Mouse (Mus musculus) spleen, adult 2 months (tissue): Measurements from ENCODE around the gene Wdfy1. TPM values are rescaled to one million over a fixed set of nuclear protein-coding genes. Genes with fewer than 3 reads are reported as not detected.

Experiments used
- DNase-seq, 2 experiments: peaks; one replicate each; pipeline versions ENCODE4 v3.0.0 to v3.0.0-alpha.2; 2012 to 2021; ENCODE audit warnings: low spot score in 2 of 2, low read depth in 1 of 2
- H3K27ac ChIP-seq: fragments of 200-500 bp; 2 replicates; pipeline ENCODE4 v1.5.1; 2012; ENCODE audit warnings: low read length, inconsistent platforms; ENCODE audit not compliant: insufficient read depth
- H3K27me3 ChIP-seq: fragments of 200-500 bp; 2 replicates; pipeline ENCODE4 v1.6.1; 2012; ENCODE audit warnings: mild to moderate bottlenecking, moderate library complexity, low read length, inconsistent platforms; ENCODE audit not compliant: control insufficient read depth, insufficient read depth
- H3K36me3 ChIP-seq: fragments of 200-500 bp; 2 replicates; pipeline ENCODE4 v1.6.1; 2012; ENCODE audit warnings: mild to moderate bottlenecking, low read length, inconsistent platforms; ENCODE audit not compliant: control insufficient read depth, insufficient read depth
- H3K4me1 ChIP-seq: fragments of 200-500 bp; 2 replicates; pipeline ENCODE4 v1.6.1; 2011; ENCODE audit warnings: inconsistent platforms; ENCODE audit not compliant: control insufficient read depth, insufficient read depth, insufficient read length
- H3K4me3 ChIP-seq: fragments of 200-500 bp; 2 replicates; pipeline ENCODE4 v1.5.1; 2011; ENCODE audit warnings: mild to moderate bottlenecking, inconsistent platforms; ENCODE audit not compliant: insufficient read depth, insufficient read length; ENCODE audit errors: extremely low read depth
- CTCF ChIP-seq: fragments of 200-500 bp; IDR thresholded peaks from 2 replicates; pipeline ENCODE4 v1.5.1; 2011; ENCODE audit warnings: mild to moderate bottlenecking, inconsistent platforms; ENCODE audit not compliant: insufficient read depth, insufficient read length, insufficient replicate concordance; ENCODE audit errors: extremely low read depth
- POLR2A ChIP-seq: fragments of 200-500 bp; IDR thresholded peaks from 2 replicates; pipeline ENCODE4 v1.6.1; 2011; ENCODE audit warnings: low read depth, low read length, inconsistent platforms
- WGBS: fragments of 180-500 bp; shearing (Covaris S2); methylation state at CpG from one replicate; pipeline ENCODE4 v1.1.7; 2018; 5-methylcytosine and 5-hydroxymethylcytosine counted together
- polyA plus RNA-seq: library from polyadenylated mRNA; depleted of rRNA; stranded (reverse); fragments of >200 nt; gene quantifications from 2 replicates; pipeline ENCODE4 v1.2.3, GENCODE M21; 2012

Gene Wdfy1
- polyA plus RNA-seq, 1 experiment, result 22.1 TPM

DNA sequence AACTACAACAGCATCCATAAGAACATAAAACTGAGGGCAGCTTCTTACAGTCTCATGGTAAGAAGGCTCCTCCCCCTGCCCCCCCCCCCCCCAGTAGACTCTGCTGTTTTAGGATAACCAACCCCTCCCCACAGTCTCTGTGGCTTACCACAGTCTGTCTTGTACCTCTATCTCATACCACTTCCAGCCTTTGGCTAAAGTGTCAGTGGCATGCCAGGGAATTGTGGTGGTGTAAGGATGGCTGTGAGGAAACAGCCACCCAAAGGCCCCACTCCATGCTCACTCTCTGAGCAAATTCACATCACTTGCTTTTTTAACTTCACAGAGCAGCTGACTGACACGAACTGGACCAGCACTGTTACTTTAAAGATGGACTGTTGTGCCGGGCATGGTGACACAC is 77.4 kb downstream of the Wdfy1 start:
- 50% methylated on average over 2 of the region's 2 CpGs for WGBS
- TF ChIP-seq CTCF (no peak), POLR2A (no peak)
- Histone ChIP-seq H3K27ac (no peak overlapping the region), H3K4me1 (no peaks in the 10 kb centered on the region; the same call in 1 of the 2 replicates), H3K27me3 (no peaks in the 10 kb centered on the region), H3K36me3 (no peaks in the 10 kb centered on the region), H3K4me3 (no peak overlapping the region)
- DNase-seq, result no peak

DNA sequence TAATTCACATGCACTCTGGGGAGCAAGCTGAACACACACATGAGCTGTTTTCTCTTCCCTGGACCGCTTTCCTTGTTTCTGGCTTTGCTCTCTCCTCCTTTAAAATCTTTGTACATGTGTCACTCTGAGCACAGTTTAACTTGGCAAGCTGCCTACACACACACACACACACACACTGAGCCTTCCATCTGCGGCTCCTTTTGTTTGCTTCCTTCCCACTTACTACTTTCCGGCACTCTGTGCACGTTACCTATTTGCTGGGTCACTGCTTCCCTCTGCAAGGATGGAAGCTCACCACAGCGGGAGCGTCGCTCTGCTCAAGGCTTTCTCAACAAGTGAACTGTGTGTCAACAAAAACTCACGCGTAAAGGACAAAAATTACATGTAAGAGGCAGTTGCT is 78.6 kb downstream of the Wdfy1 start:
- TF ChIP-seq CTCF (no peak), POLR2A (no peak)
- H3K27ac ChIP-seq, result no peak overlapping the region
- H3K27me3 ChIP-seq, result no peaks in the 10 kb centered on the region
- H3K4me3 ChIP-seq, result no peak overlapping the region
- WGBS, result 15% methylated on average over 9 of the region's 9 CpGs
- no peaks in the 10 kb centered on the region for H3K36me3 ChIP-seq
- no peak for DNase-seq
- H3K4me1 ChIP-seq, result no peaks in the 10 kb centered on the region; the same call in 1 of the 2 replicates

DNA sequence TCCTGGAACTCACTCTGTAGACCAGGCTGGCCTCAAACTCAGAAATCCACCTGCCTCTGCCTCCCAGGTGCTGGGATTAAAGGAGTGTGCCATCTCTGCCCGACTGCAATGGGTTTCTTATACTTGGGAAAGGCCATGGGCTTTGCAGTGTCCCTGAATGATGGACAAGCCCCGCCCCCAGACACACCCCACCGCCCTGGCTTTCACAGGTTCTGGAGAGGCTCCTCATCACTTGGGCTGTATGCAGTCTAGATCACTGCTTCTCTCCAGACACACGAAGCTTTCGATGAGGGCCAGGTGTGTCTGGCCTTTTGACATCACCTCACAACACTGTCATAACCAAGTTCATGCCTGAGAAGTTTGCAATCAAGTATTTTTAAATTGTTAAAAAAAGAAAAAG is 79.0 kb downstream of the Wdfy1 start:
- no peaks in the 10 kb centered on the region; the same call in 1 of the 2 replicates for H3K4me1 ChIP-seq
- no peak for TF ChIP-seq POLR2A
- TF ChIP-seq CTCF, result no peak
- H3K27me3 ChIP-seq, result no peaks in the 10 kb centered on the region
- DNase-seq, result no peak
- H3K4me3 ChIP-seq, result no peak overlapping the region
- 73% methylated on average over 5 of the region's 5 CpGs for WGBS
- H3K36me3 ChIP-seq, result no peaks in the 10 kb centered on the region
- no peak overlapping the region for H3K27ac ChIP-seq

DNA sequence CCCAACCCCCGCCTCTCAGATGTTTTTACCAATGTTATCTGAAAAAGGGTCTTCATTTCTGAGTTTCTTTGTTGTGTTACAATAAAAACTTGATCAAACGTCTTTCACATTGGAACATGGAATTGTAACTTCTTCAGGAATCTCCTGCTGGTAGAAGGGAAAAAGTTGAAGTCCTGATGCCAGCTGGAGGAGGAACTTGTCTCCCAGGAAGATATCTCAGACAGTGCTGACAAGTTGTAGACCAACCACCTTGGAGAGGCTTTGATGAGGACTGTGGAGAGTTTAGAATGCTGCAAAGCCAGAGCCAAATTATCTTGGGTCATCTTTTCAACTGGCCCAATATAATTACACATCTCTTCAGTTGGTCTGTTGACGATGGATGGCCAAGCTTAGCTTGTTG is 83.5 kb downstream of the Wdfy1 start:
- 80% methylated on average over 3 of the region's 3 CpGs for WGBS
- Histone ChIP-seq H3K27me3 (no peaks in the 10 kb centered on the region), H3K27ac (no peak overlapping the region), H3K4me1 (no peaks in the 10 kb centered on the region), H3K36me3 (no peaks in the 10 kb centered on the region), H3K4me3 (no peak overlapping the region)
- no peak for DNase-seq
- TF ChIP-seq CTCF (no peak), POLR2A (no peak)

DNA sequence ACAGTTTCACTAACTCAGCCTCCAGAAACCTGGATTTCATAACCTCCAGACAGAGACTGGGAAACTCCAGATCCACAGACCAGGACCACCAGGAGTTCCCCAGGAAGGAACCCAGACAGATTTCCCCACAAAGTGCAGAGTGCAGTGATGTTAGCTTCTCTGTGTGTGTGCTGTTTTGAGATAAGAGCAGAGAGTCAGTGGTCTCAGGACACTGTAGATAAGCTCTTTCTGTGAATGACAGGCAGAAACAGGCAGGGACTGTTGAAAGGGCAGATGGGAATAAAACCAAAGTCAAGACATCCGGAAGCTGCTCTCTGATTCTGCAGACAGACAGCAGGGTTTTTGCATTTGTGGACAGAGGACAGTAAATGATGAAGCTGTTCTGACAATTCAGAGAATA is 88.7 kb downstream of the Wdfy1 start:
- TF ChIP-seq POLR2A, result no peak
- no peak for TF ChIP-seq CTCF
- 74% methylated on average over 1 of the region's 1 CpGs for WGBS
- Histone ChIP-seq H3K27me3 (no peaks in the 10 kb centered on the region), H3K27ac (no peak overlapping the region), H3K36me3 (no peaks in the 10 kb centered on the region), H3K4me3 (no peak overlapping the region), H3K4me1 (peaks cover 3% of the 10 kb centered on the region; the same call in 1 of the 2 replicates)
- DNase-seq, result no peak

DNA sequence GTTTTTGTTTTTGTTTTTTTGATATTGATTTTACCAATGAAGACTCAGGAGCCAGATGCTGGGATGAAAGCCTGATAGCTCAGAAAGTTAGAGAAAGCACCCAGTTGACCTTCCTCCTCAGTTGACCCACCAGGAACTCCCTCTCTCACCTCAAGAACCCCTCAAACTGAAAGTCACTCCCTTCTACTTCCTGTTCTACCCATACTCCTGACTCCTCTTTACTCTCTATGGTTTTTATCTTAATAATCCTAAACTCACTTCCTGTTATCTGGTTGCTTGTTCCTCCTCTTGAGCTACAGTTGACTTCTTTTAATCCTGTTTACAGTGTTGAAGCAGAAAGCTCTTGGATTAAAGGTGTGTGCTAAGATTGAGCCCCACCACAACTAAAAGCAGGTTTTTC is 91.9 kb downstream of the Wdfy1 start:
- H3K4me3 ChIP-seq, result no peak overlapping the region
- no peaks in the 10 kb centered on the region for H3K27me3 ChIP-seq
- TF ChIP-seq POLR2A (no peak), CTCF (no peak)
- DNase-seq, result no peak
- no peaks in the 10 kb centered on the region for H3K36me3 ChIP-seq
- H3K4me1 ChIP-seq, result peaks cover 3% of the 10 kb centered on the region; the same call in 1 of the 2 replicates
- no peak overlapping the region for H3K27ac ChIP-seq

DNA sequence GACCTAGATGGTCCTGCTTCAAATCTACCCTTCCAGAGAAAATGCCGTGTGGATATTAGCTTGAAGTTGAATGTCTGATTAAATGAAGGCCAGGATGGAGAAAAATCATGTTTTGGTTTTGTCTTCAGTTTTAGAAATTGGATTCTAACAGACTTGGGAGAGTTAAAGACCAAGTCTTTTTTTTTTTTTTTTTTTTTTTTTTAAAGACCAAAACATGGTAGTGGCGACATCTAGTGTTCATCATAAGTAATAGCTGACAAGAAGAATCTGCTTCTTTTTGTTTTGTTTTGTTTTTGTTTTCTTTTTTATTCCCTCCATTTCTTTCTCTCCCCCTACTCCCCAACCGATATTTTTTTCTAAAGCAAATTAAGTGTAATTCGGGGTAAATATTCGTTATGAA is 93.0 kb downstream of the Wdfy1 start:
- Histone ChIP-seq H3K36me3 (no peaks in the 10 kb centered on the region), H3K27ac (no peak overlapping the region), H3K4me1 (peaks cover 3% of the 10 kb centered on the region; the same call in 1 of the 2 replicates), H3K4me3 (no peak overlapping the region), H3K27me3 (no peaks in the 10 kb centered on the region)
- 13% methylated on average over 5 of the region's 5 CpGs for WGBS
- DNase-seq, result no peak
- no peak for TF ChIP-seq CTCF
- TF ChIP-seq POLR2A, result no peak
